Mouse (Mus musculus): ENCODE results near the gene Thap11. TPM values are rescaled to one million over a fixed set of nuclear protein-coding genes. Genes with fewer than 3 reads are reported as not detected.

Gene Thap11
- total RNA-seq, 2 experiments from 2014 or later: 33.2 to 34.9 TPM

GRCm38 (mm10) chr8:105889756-105890465 lies 35.0 kb downstream of the Thap11 start:
- intact Hi-C loops (cut with DNase I): loop anchor here (5.0 kb wide), 2 partner anchors 42 to 132 kb away; partner anchors contain the start of gene Ctrl
- no peak for DNase-seq (ENCODE audit: extremely low spot score in 1 of 2, low spot score in 2 of 2)

- intact Hi-C loops (cut with DNase I): loop anchor here (5.0 kb wide), 2 partner anchors 41 to 131 kb away; partner anchors contain the start of gene Ctrl
- peak in 1 of 2 experiments; percentile 50 for DNase-seq (ENCODE audit: extremely low spot score in 1 of 2, low spot score in 2 of 2)
Measured at GRCm38 (mm10) chr8:105890870-105891269, 35.9 kb downstream of the Thap11 start.

- DNase-seq (ENCODE audit: extremely low spot score in 1 of 2, low spot score in 2 of 2): peak in 1 of 2 experiments; percentile 41
- intact Hi-C loops (cut with DNase I): loop anchor here (5.0 kb wide), 2 partner anchors 40 to 130 kb away; partner anchors contain the start of gene Ctrl
Measured at GRCm38 (mm10) chr8:105892432-105892831, 37.5 kb downstream of the Thap11 start.

DNA sequence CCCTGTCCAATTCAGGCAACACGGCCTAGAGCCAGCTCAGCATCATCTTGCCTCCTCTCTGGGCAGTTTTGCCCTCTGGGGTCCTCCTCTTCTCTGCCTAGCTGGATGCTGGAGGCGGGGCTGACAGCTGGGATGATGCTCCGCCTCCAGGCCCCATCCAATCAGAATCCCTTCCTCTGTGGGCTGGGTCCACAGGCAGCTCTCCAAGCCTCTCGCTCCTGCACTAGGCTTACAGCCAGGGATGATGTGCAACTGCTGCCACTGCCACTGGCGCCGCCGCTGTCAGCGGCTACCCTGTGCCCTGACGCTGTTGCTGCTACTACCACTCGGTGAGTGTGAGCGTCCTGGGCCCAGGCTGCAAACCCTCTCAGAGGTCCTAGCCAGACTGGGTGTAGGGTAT lies 38.4 kb downstream of the Thap11 start, which contains the start of gene Nrn1l:
TSS of gene Nrn1l (plus strand) at position 229 of the 400 bp plus-strand sequence.
- peak; percentile 66 to 87 for DNase-seq (ENCODE audit: extremely low spot score in 1 of 2, low spot score in 2 of 2)
- intact Hi-C loops (cut with DNase I): loop anchor here (5.0 kb wide), 2 partner anchors 39 to 129 kb away; partner anchors contain the start of gene Ctrl

DNA sequence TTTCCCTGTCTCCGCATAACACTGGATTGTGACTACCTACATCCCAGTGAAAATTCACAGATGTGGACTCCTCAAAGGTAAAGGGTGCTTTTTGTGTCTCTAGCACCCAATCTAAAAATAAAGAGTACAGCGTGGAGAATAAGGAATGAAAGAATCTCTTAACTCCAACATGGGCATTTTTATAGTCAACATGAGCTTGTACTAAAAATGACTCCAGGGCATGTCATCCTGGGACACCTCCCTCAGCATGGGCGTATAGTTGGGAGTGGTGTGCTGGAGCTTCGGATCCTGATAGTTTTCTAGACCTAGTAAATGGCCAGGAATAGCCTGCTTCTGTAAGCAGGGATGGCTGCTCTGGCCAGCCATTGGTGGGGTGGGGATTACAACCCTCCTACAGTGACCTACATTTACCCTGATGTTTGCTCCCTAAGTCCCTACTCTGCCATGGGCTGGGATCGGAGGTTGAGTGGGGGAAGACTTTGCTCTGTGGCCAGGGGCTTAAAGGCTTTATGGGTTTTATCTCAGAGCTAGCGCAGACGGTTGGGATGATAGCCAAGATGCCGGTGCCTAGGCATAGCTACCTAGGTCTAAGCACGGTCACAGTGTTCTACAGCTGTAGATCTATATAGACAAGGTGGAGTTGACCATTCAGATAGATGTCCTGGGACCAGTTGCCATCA lies 43.0 kb downstream of the Thap11 start:
- DNase-seq (ENCODE audit: extremely low spot score in 1 of 2, low spot score in 2 of 2): no peak
- intact Hi-C loops (cut with DNase I): no loop called here

DNA sequence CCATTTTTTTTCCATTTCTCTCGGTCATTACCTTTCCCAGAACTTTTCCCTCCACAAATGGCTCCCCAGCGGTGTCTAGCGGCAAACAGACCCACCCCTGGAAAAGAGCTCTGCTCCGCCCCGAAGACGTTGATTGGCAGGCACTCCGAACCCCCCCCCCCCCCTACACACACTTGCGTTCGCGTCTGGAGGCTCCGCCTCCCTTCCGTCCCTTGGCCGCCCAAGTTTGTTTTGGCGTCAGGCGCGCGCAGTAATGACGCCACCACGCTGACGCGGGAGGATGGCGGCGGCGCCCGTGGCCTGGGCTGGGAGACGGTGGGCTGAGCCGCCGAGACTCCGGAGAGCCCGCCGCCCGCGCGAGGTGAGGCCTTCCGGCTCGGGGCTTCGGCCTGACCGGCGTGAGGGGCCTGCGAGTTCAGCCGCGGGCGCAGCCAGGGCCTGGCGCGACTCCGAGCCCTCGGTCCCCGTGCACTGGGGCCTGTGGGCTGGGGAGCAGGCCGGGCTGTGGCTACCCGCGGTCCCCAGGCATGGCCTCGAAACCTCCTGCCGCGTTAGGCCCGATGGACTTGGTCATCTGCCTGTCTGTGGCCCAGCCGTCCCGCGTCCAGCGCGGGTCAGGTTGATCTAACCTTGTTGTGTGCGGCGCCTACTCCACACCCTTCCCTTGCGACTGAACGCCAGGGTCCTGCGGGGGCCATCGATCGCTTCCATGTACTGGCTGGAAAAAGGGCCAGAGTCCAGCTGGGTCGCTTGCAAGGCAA lies 45.4 kb downstream of the Thap11 start, which contains the start of gene Pskh1:
TSS of gene Pskh1 (plus strand) at position 262 of the 761 bp plus-strand sequence.
- DNase-seq (ENCODE audit: extremely low spot score in 1 of 2, low spot score in 2 of 2): peak; percentile 89 to 95
- intact Hi-C loops (cut with DNase I): loop anchor here (5.0 kb wide), 1 partner anchor 37 kb away; the partner anchor contains the start of gene Psmb10

- DNase-seq (ENCODE audit: extremely low spot score in 1 of 2, low spot score in 2 of 2): no peak
- intact Hi-C loops (cut with DNase I): loop anchor here (5.0 kb wide), 1 partner anchor 36 kb away; the partner anchor contains the start of gene Psmb10
Measured at GRCm38 (mm10) chr8:105900941-105901616, 46.1 kb downstream of the Thap11 start.

Other genes with a start within 250 kb of the Thap11 start
- gene Ripor1, start 249.9 kb upstream of the Thap11 start, total RNA-seq (2021): 10 to 100 TPM; 74.5 to 76.2 TPM
- 10 to 100 TPM; 54.3 to 55.9 TPM for gene Ctcf, start 218.6 kb upstream of the Thap11 start, total RNA-seq (2021)
- not detected for gene Agrp, start 217.7 kb upstream of the Thap11 start, total RNA-seq (2021)
- gene Carmil2, start 168.9 kb upstream of the Thap11 start, total RNA-seq (2021): 10 to 100 TPM; 43.6 to 46.6 TPM
- 10 to 100 TPM; 49.3 to 51.0 TPM for gene Acd, start 154.0 kb upstream of the Thap11 start, total RNA-seq (2021)
- gene Pard6a, start 154.0 kb upstream of the Thap11 start, total RNA-seq (2021): 10 to 100 TPM; 40.7 to 44.1 TPM
- under 1 TPM in 1 of 2 experiments, not detected in 1; 0.62 TPM for gene 4933405L10Rik, start 147.5 kb upstream of the Thap11 start, total RNA-seq (2021)
- 10 to 100 TPM; 12.3 to 13.5 TPM for gene Enkd1, start 146.9 kb upstream of the Thap11 start, total RNA-seq (2021)
- 10 to 100 TPM; 26.3 to 36.3 TPM for gene Gfod2, start 96.5 kb upstream of the Thap11 start, total RNA-seq (2021)
- 10 to 100 TPM; 23.0 to 23.7 TPM for gene Ranbp10, start 27.8 kb upstream of the Thap11 start, total RNA-seq (2021)
- gene Tsnaxip1, start 27.4 kb upstream of the Thap11 start, total RNA-seq (2021): not detected
- 10 to 100 TPM; 23.7 to 26.0 TPM for gene Cenpt, start 1.9 kb upstream of the Thap11 start, total RNA-seq (2021)
- 10 to 100 TPM; 28.7 to 38.1 TPM for gene Nutf2, start 5.4 kb downstream of the Thap11 start, total RNA-seq (2021)
- gene Edc4, start 25.7 kb downstream of the Thap11 start, total RNA-seq (2021): 10 to 100 TPM; 62.7 to 66.5 TPM
- gene Nrn1l, start 38.4 kb downstream of the Thap11 start, total RNA-seq (2021): under 1 TPM in 1 of 2 experiments, not detected in 1; 0.97 TPM
- gene Pskh1, start 45.3 kb downstream of the Thap11 start, total RNA-seq (2021): 1 to 10 TPM; 7.9 to 8.8 TPM
- 1 to 10 TPM in 1 of 2 experiments, under 1 TPM in 1; 0.90 to 1.5 TPM for gene Ctrl, start 78.7 kb downstream of the Thap11 start, total RNA-seq (2021)
- 10 to 100 TPM; 74.6 to 80.0 TPM for gene Psmb10, start 83.3 kb downstream of the Thap11 start, total RNA-seq (2021)
- 10 to 100 TPM; 13.0 to 14.1 TPM for gene Lcat, start 88.2 kb downstream of the Thap11 start, total RNA-seq (2021)
- gene Slc12a4, start 111.0 kb downstream of the Thap11 start, total RNA-seq (2021): 10 to 100 TPM; 20.4 to 20.9 TPM
- gene Dpep3, start 124.3 kb downstream of the Thap11 start, total RNA-seq (2021): not detected
- gene Dus2, start 136.2 kb downstream of the Thap11 start, total RNA-seq (2021): 10 to 100 TPM; 18.9 to 20.9 TPM
- gene Dpep2nb, start 150.8 kb downstream of the Thap11 start, total RNA-seq (2021): not detected
- gene Ddx28, start 156.8 kb downstream of the Thap11 start, total RNA-seq (2021): 10 to 100 TPM; 14.3 to 15.2 TPM
- gene Nfatc3, start 203.7 kb downstream of the Thap11 start, total RNA-seq (2021): 10 to 100 TPM; 10.9 to 12.1 TPM